Mouse (Mus musculus) olfactory bulb, adult 2 months (tissue): Measurements from ENCODE around the gene Clec2d.

Experiments used
- CTCF ChIP-seq: fragments of 200-500 bp; IDR thresholded peaks from 2 replicates; pipeline ENCODE4 v1.5.1; 2012; ENCODE audit warnings: low read depth, mild to moderate bottlenecking, low read length, moderate library complexity; ENCODE audit not compliant: insufficient read depth
- POLR2A ChIP-seq: fragments of 200-500 bp; IDR thresholded peaks from 2 replicates; pipeline ENCODE4 v1.6.1; 2012; ENCODE audit warnings: mild to moderate bottlenecking, low read depth, low read length, moderate library complexity; ENCODE audit not compliant: insufficient read depth

DNA sequence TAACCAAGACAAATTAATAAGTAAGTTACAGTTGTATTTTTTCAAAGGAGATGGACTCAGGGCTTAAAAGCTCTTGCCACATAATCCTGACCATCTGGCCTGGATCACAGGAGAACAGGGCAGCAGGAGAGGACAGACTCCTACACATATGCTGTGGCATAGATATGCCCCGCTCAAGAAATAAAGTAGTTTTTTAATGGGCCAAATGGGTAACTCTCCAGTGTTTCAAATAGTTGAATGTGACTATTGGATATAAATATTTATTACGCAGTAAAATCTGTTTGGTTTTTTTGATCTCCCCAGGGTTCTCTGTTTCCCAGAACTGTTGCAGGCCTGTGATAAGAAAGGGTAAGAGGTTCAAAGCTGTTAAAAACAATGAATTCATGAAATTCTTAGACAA, 1.1 kb upstream of the Clec2d start:
- no peak for TF ChIP-seq CTCF
- no peak for TF ChIP-seq POLR2A
